Mouse (Mus musculus): ENCODE results near the gene Carns1. TPM values are rescaled to one million over a fixed set of nuclear protein-coding genes. Genes with fewer than 3 reads are reported as not detected.

The Carns1 gene
- polyA plus RNA-seq, 1 experiment from 2014 or later, result 10.4 TPM

Small RNAs within 50 kb of the gene (microRNA-seq; reads per million reads assigned to microRNA genes)
- not detected for gene Gm26115 (ENCODE audit: borderline number of aligned reads)

Other genes with a start within 250 kb of the Carns1 start
- gene Aldh3b1, start 245.7 kb downstream of the Carns1 start, polyA plus RNA-seq (2015; fragmentation: Nextera tagmentation; extraction: Ambion mirVana), result 4.6 and 5.3 TPM in 2 replicates
- gene Unc93b1, start 240.3 kb downstream of the Carns1 start, polyA plus RNA-seq (2015; fragmentation: Nextera tagmentation; extraction: Ambion mirVana), result 32.2 and 34.2 TPM in 2 replicates
- gene Aldh3b3, start 216.8 kb downstream of the Carns1 start, polyA plus RNA-seq (2015; fragmentation: Nextera tagmentation; extraction: Ambion mirVana), result 0.07 TPM in 1 of 2 replicates, not detected in the other
- 1.5 and 1.6 TPM in 2 replicates for gene Aldh3b2, start 203.2 kb downstream of the Carns1 start, polyA plus RNA-seq (2015; fragmentation: Nextera tagmentation; extraction: Ambion mirVana)
- gene Acy3, start 188.9 kb downstream of the Carns1 start, polyA plus RNA-seq (2015; fragmentation: Nextera tagmentation; extraction: Ambion mirVana), result 4.3 and 5.9 TPM in 2 replicates
- 0.06 TPM in 1 of 2 replicates, not detected in the other for gene Tbx10, start 182.7 kb downstream of the Carns1 start, polyA plus RNA-seq (2015; fragmentation: Nextera tagmentation; extraction: Ambion mirVana)
- gene Nudt8, start 174.9 kb downstream of the Carns1 start, polyA plus RNA-seq (2015; fragmentation: Nextera tagmentation; extraction: Ambion mirVana), result 40.4 and 42.5 TPM in 2 replicates
- gene Gm49405, start 174.9 kb downstream of the Carns1 start, polyA plus RNA-seq (2015; fragmentation: Nextera tagmentation; extraction: Ambion mirVana), result 0.98 and 1.6 TPM in 2 replicates
- 1.3 and 1.6 TPM in 2 replicates for gene Doc2g, start 172.2 kb downstream of the Carns1 start, polyA plus RNA-seq (2015; fragmentation: Nextera tagmentation; extraction: Ambion mirVana)
- gene Ndufv1, start 162.7 kb downstream of the Carns1 start, polyA plus RNA-seq (2015; fragmentation: Nextera tagmentation; extraction: Ambion mirVana), result 191 and 194 TPM in 2 replicates
- gene Gstp1, start 137.5 kb downstream of the Carns1 start, polyA plus RNA-seq (2015; fragmentation: Nextera tagmentation; extraction: Ambion mirVana), result 609 and 681 TPM in 2 replicates
- gene Gstp2, start 129.5 kb downstream of the Carns1 start, polyA plus RNA-seq (2015; fragmentation: Nextera tagmentation; extraction: Ambion mirVana), result 4.5 and 6.1 TPM in 2 replicates
- 10.3 and 13.9 TPM in 2 replicates for gene Gstp3, start 115.9 kb downstream of the Carns1 start, polyA plus RNA-seq (2015; fragmentation: Nextera tagmentation; extraction: Ambion mirVana)
- gene Cabp2, start 93.9 kb downstream of the Carns1 start, polyA plus RNA-seq (2015; fragmentation: Nextera tagmentation; extraction: Ambion mirVana), result 0.42 TPM in 1 of 2 replicates, not detected in the other
- gene Cdk2ap2, start 78.3 kb downstream of the Carns1 start, polyA plus RNA-seq (2015; fragmentation: Nextera tagmentation; extraction: Ambion mirVana), result 179 and 208 TPM in 2 replicates
- gene Pitpnm1, start 75.5 kb downstream of the Carns1 start, polyA plus RNA-seq (2015; fragmentation: Nextera tagmentation; extraction: Ambion mirVana), result 37.1 and 45.6 TPM in 2 replicates
- gene Aip, start 49.6 kb downstream of the Carns1 start, polyA plus RNA-seq (2015; fragmentation: Nextera tagmentation; extraction: Ambion mirVana), result 114 TPM in 2 replicates
- gene Gpr152, start 35.7 kb downstream of the Carns1 start, polyA plus RNA-seq (2015; fragmentation: Nextera tagmentation; extraction: Ambion mirVana), result 0.03 TPM in 1 of 2 replicates, not detected in the other
- gene Cabp4, start 31.4 kb downstream of the Carns1 start, polyA plus RNA-seq (2015; fragmentation: Nextera tagmentation; extraction: Ambion mirVana), result 0.48 and 0.58 TPM in 2 replicates
- 184 and 207 TPM in 2 replicates for gene Coro1b, start 26.9 kb downstream of the Carns1 start, polyA plus RNA-seq (2015; fragmentation: Nextera tagmentation; extraction: Ambion mirVana)
- 929 and 954 TPM in 2 replicates for gene Ptprcap, start 21.9 kb downstream of the Carns1 start, polyA plus RNA-seq (2015; fragmentation: Nextera tagmentation; extraction: Ambion mirVana)
- 36.4 and 41.8 TPM in 2 replicates for gene Rps6kb2, start 12.1 kb downstream of the Carns1 start, polyA plus RNA-seq (2015; fragmentation: Nextera tagmentation; extraction: Ambion mirVana)
- gene Tbc1d10c, start 15.8 kb upstream of the Carns1 start, polyA plus RNA-seq (2015; fragmentation: Nextera tagmentation; extraction: Ambion mirVana), result 322 and 323 TPM in 2 replicates
- gene Ppp1ca, start 16.6 kb upstream of the Carns1 start, polyA plus RNA-seq (2015; fragmentation: Nextera tagmentation; extraction: Ambion mirVana), result 995 and 1,030 TPM in 2 replicates
- 29.8 and 33.2 TPM in 2 replicates for gene Rad9a, start 26.2 kb upstream of the Carns1 start, polyA plus RNA-seq (2015; fragmentation: Nextera tagmentation; extraction: Ambion mirVana)
- gene Clcf1, start 38.8 kb upstream of the Carns1 start, polyA plus RNA-seq (2015; fragmentation: Nextera tagmentation; extraction: Ambion mirVana), result 2.1 and 2.5 TPM in 2 replicates
- not detected in 2 replicates for gene AC109138.7, start 38.9 kb upstream of the Carns1 start, polyA plus RNA-seq (2015; fragmentation: Nextera tagmentation; extraction: Ambion mirVana)
- gene Pold4, start 56.4 kb upstream of the Carns1 start, polyA plus RNA-seq (2015; fragmentation: Nextera tagmentation; extraction: Ambion mirVana), result 41.2 and 44.3 TPM in 2 replicates
- 9.4 and 10.1 TPM in 2 replicates for gene Ssh3, start 93.7 kb upstream of the Carns1 start, polyA plus RNA-seq (2015; fragmentation: Nextera tagmentation; extraction: Ambion mirVana)
- 9.8 and 12.2 TPM in 2 replicates for gene Ankrd13d, start 107.7 kb upstream of the Carns1 start, polyA plus RNA-seq (2015; fragmentation: Nextera tagmentation; extraction: Ambion mirVana)
- gene Grk2, start 130.7 kb upstream of the Carns1 start, polyA plus RNA-seq (2015; fragmentation: Nextera tagmentation; extraction: Ambion mirVana), result 64.3 and 81.3 TPM in 2 replicates
- 26.0 and 27.6 TPM in 2 replicates for gene Kdm2a, start 222.8 kb upstream of the Carns1 start, polyA plus RNA-seq (2015; fragmentation: Nextera tagmentation; extraction: Ambion mirVana)

Measured in thymus, postnatal 0 days (tissue).